Mouse (Mus musculus): ENCODE results near the gene Atf2. TPM values are rescaled to one million over a fixed set of nuclear protein-coding genes. Genes with fewer than 3 reads are reported as not detected.

Atf2 gene
- polyA plus RNA-seq, 1 experiment from 2014 or later: 28.4 TPM

GRCm38 (mm10) chr2:73860046-73860624 lies 32.3 kb downstream of the Atf2 start:
- no peak overlapping the region for H3K4me2 ChIP-seq (replicated peaks; ENCODE audit: low read depth, low read length)
- DNase-seq (ENCODE audit: low spot score) (no peak), ATAC-seq (no peak)
- no peak overlapping the region for H3K4me3 ChIP-seq (ENCODE audit: low read depth, low read length)
- H3K27ac ChIP-seq (ENCODE audit: low read length): no peak overlapping the region
- H3K4me1 ChIP-seq (ENCODE audit: insufficient read depth, low read depth, low read length): no peaks in the 10 kb centered on the region
- TF ChIP-seq EP300 (IDR thresholded peaks at IDR 0.05) (no peak), CTCF (IDR thresholded peaks at IDR 0.05) (no peak)
- 68% methylated on average over 4 of the region's 4 CpGs for WGBS
- no peaks in the 10 kb centered on the region for H3K9me3 ChIP-seq (ENCODE audit: low read length)
- no peak overlapping the region for H3K9ac ChIP-seq (replicated peaks; ENCODE audit: low read depth)
- H3K27me3 ChIP-seq (replicated peaks; ENCODE audit: insufficient read depth, low read length): no peaks in the 10 kb centered on the region
- H3K36me3 ChIP-seq (ENCODE audit: insufficient read depth, low read length): no peaks in the 10 kb centered on the region

- H3K4me2 ChIP-seq (replicated peaks; ENCODE audit: low read depth, low read length): no peak overlapping the region
- H3K36me3 ChIP-seq (ENCODE audit: insufficient read depth, low read length): no peaks in the 10 kb centered on the region
- no peaks in the 10 kb centered on the region for H3K9me3 ChIP-seq (ENCODE audit: low read length)
- DNase-seq (ENCODE audit: low spot score) (no peak), ATAC-seq (no peak)
- H3K27ac ChIP-seq (ENCODE audit: low read length): no peak overlapping the region
- H3K9ac ChIP-seq (replicated peaks; ENCODE audit: low read depth): no peak overlapping the region
- H3K4me3 ChIP-seq (ENCODE audit: low read depth, low read length): no peak overlapping the region
- no peaks in the 10 kb centered on the region for H3K27me3 ChIP-seq (replicated peaks; ENCODE audit: insufficient read depth, low read length)
- TF ChIP-seq CTCF (IDR thresholded peaks at IDR 0.05) (no peak), EP300 (IDR thresholded peaks at IDR 0.05) (no peak)
- no peaks in the 10 kb centered on the region for H3K4me1 ChIP-seq (ENCODE audit: insufficient read depth, low read depth, low read length)
Measured at GRCm38 (mm10) chr2:73857352-73857751, 35.1 kb downstream of the Atf2 start.

GRCm38 (mm10) chr2:73856246-73856645 lies 36.2 kb downstream of the Atf2 start:
- H3K9ac ChIP-seq (replicated peaks; ENCODE audit: low read depth): no peak overlapping the region
- TF ChIP-seq EP300 (IDR thresholded peaks at IDR 0.05) (no peak), CTCF (IDR thresholded peaks at IDR 0.05) (no peak)
- H3K4me2 ChIP-seq (replicated peaks; ENCODE audit: low read depth, low read length): no peak overlapping the region
- no peak for ATAC-seq
- H3K4me1 ChIP-seq (ENCODE audit: insufficient read depth, low read depth, low read length): no peaks in the 10 kb centered on the region
- no peak overlapping the region for H3K4me3 ChIP-seq (ENCODE audit: low read depth, low read length)
- 68% methylated on average over 1 of the region's 1 CpGs for WGBS
- no peaks in the 10 kb centered on the region for H3K27me3 ChIP-seq (replicated peaks; ENCODE audit: insufficient read depth, low read length)
- no peak overlapping the region for H3K27ac ChIP-seq (ENCODE audit: low read length)
- no peaks in the 10 kb centered on the region for H3K36me3 ChIP-seq (ENCODE audit: insufficient read depth, low read length)
- no peak for DNase-seq (ENCODE audit: low spot score)
- H3K9me3 ChIP-seq (ENCODE audit: low read length): no peaks in the 10 kb centered on the region

GRCm38 (mm10) chr2:73834406-73835015 lies 57.9 kb downstream of the Atf2 start:
- ATAC-seq (no peak), DNase-seq (ENCODE audit: low spot score) (no peak)
- Histone ChIP-seq H3K36me3 (ENCODE audit: insufficient read depth, low read length) (no peaks in the 10 kb centered on the region), H3K4me2 (replicated peaks; ENCODE audit: low read depth, low read length) (no peak overlapping the region), H3K9me3 (ENCODE audit: low read length) (no peaks in the 10 kb centered on the region), H3K27ac (ENCODE audit: low read length) (no peak overlapping the region), H3K4me1 (ENCODE audit: insufficient read depth, low read depth, low read length) (no peaks in the 10 kb centered on the region), H3K4me3 (ENCODE audit: low read depth, low read length) (no peak overlapping the region), H3K27me3 (replicated peaks; ENCODE audit: insufficient read depth, low read length) (no peaks in the 10 kb centered on the region), H3K9ac (replicated peaks; ENCODE audit: low read depth) (no peak overlapping the region)
- TF ChIP-seq CTCF (IDR thresholded peaks at IDR 0.05) (no peak), EP300 (IDR thresholded peaks at IDR 0.05) (no peak)
- WGBS: 71% methylated on average over 2 of the region's 2 CpGs

GRCm38 (mm10) chr2:73833284-73833683 lies 59.2 kb downstream of the Atf2 start:
- Histone ChIP-seq H3K27ac (ENCODE audit: low read length) (no peak overlapping the region), H3K4me3 (ENCODE audit: low read depth, low read length) (no peak overlapping the region), H3K9ac (replicated peaks; ENCODE audit: low read depth) (no peak overlapping the region), H3K4me1 (ENCODE audit: insufficient read depth, low read depth, low read length) (no peaks in the 10 kb centered on the region), H3K27me3 (replicated peaks; ENCODE audit: insufficient read depth, low read length) (no peaks in the 10 kb centered on the region), H3K4me2 (replicated peaks; ENCODE audit: low read depth, low read length) (no peak overlapping the region), H3K9me3 (ENCODE audit: low read length) (no peaks in the 10 kb centered on the region), H3K36me3 (ENCODE audit: insufficient read depth, low read length) (no peaks in the 10 kb centered on the region)
- 45% methylated on average over 1 of the region's 1 CpGs for whole genome bisulfite sequencing
- DNase-seq (ENCODE audit: low spot score) (no peak), ATAC-seq (no peak)
- TF ChIP-seq EP300 (IDR thresholded peaks at IDR 0.05) (no peak), CTCF (IDR thresholded peaks at IDR 0.05) (no peak)

GRCm38 (mm10) chr2:73818742-73819141 lies 73.7 kb downstream of the Atf2 start:
- H3K9me3 ChIP-seq (ENCODE audit: low read length): no peaks in the 10 kb centered on the region
- ATAC-seq: no peak
- H3K27ac ChIP-seq (ENCODE audit: low read length): no peak overlapping the region
- no peak for TF ChIP-seq EP300 (IDR thresholded peaks at IDR 0.05)
- TF ChIP-seq CTCF (IDR thresholded peaks at IDR 0.05): no peak
- DNase-seq (ENCODE audit: low spot score): no peak
- H3K4me3 ChIP-seq (ENCODE audit: low read depth, low read length): no peak overlapping the region
- no peak overlapping the region for H3K4me2 ChIP-seq (replicated peaks; ENCODE audit: low read depth, low read length)
- H3K4me1 ChIP-seq (ENCODE audit: insufficient read depth, low read depth, low read length): no peaks in the 10 kb centered on the region
- peaks cover 6% of the 10 kb centered on the region; the same call in 1 of the 2 replicates for H3K36me3 ChIP-seq (ENCODE audit: insufficient read depth, low read length)
- no peak overlapping the region for H3K9ac ChIP-seq (replicated peaks; ENCODE audit: low read depth)
- WGBS: 70% methylated on average over 4 of the region's 4 CpGs
- H3K27me3 ChIP-seq (replicated peaks; ENCODE audit: insufficient read depth, low read length): no peaks in the 10 kb centered on the region
